Mouse (Mus musculus) small intestine, adult 2 months (tissue): Measurements from ENCODE around the gene Praf2. TPM values are rescaled to one million over a fixed set of nuclear protein-coding genes. Genes with fewer than 3 reads are reported as not detected.
"Not testable (repeated sequence)": the region's sequence is repeated elsewhere in the genome, so short reads cannot be mapped to it uniquely, and the experiment has no call there.

Experiments used
- H3K27ac ChIP-seq: fragments of 200-500 bp; 2 replicates; pipeline ENCODE4 v1.5.1; 2012; ENCODE audit warnings: low read depth, low read length, control low read depth, inconsistent platforms; ENCODE audit not compliant: insufficient read depth
- H3K27me3 ChIP-seq: fragments of 200-500 bp; 2 replicates; pipeline ENCODE4 v1.6.1; 2012; ENCODE audit warnings: mild to moderate bottlenecking, moderate library complexity, low read length, inconsistent platforms; ENCODE audit not compliant: control insufficient read depth, insufficient read depth
- H3K36me3 ChIP-seq: fragments of 200-500 bp; 2 replicates; pipeline ENCODE4 v1.6.1; 2012; ENCODE audit warnings: mild to moderate bottlenecking, low read length, control low read depth, inconsistent platforms; ENCODE audit not compliant: control insufficient read depth, insufficient read depth
- H3K4me1 ChIP-seq: fragments of 200-500 bp; 2 replicates; pipeline ENCODE4 v1.6.1; 2012; ENCODE audit warnings: low read length, inconsistent platforms, mixed read lengths; ENCODE audit not compliant: control insufficient read depth, insufficient read depth, insufficient read length
- H3K4me3 ChIP-seq: fragments of 200-500 bp; 2 replicates; pipeline ENCODE4 v1.5.1; 2012; ENCODE audit warnings: low read depth, mild to moderate bottlenecking, control low read depth, inconsistent platforms, low read length, moderate library complexity
- CTCF ChIP-seq: fragments of 200-500 bp; IDR thresholded peaks from 2 replicates; pipeline ENCODE4 v1.5.1; 2012; ENCODE audit warnings: low read depth, mild to moderate bottlenecking, control low read depth, inconsistent platforms, low read length, moderate library complexity, mixed read lengths; ENCODE audit not compliant: insufficient replicate concordance, insufficient read length; ENCODE audit errors: extremely low read depth
- POLR2A ChIP-seq: fragments of 200-500 bp; IDR thresholded peaks from 2 replicates; pipeline ENCODE4 v1.6.1; 2012; ENCODE audit warnings: low read depth, mild to moderate bottlenecking, control low read depth, inconsistent platforms, low read length, moderate library complexity
- WGBS: fragments of 180-500 bp; shearing (Covaris S2); methylation state at CpG from one replicate; pipeline ENCODE4 v1.1.7; 2018; 5-methylcytosine and 5-hydroxymethylcytosine counted together
- polyA plus RNA-seq: library from polyadenylated mRNA; depleted of rRNA; stranded (reverse); fragments of >200 nt; gene quantifications from 2 replicates; pipeline ENCODE4 v1.2.3, GENCODE M21; 2012

Praf2 gene
- polyA plus RNA-seq, 1 experiment, result 46.2 TPM

DNA sequence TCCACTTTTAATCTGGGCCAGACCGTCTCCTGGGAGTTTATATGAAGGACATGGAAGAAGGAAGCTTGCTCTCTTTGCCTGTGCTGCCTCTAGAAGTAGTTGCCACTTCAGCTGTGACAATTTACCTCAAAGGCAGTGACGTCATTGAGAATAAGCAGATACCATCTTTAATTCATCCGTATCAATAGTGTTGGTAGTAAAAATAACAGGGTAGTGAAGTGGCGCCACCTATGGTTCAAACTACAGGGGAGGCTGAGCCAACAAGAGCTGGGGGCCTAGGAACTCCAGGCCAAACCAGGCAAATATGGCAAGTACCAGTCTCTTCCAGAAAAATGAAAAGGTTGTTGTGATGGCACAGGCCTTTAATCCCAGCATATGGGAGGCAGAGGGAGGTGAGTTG, 35.4 kb upstream of the Praf2 start:
- Histone ChIP-seq H3K4me1 (no peaks in the 10 kb centered on the region), H3K27ac (no peak overlapping the region), H3K27me3 (no peaks in the 10 kb centered on the region), H3K4me3 (no peak overlapping the region), H3K36me3 (no peaks in the 10 kb centered on the region)
- WGBS, result 33% methylated on average over 4 of the region's 4 CpGs
- TF ChIP-seq POLR2A, result no peak
- no peak for TF ChIP-seq CTCF

DNA sequence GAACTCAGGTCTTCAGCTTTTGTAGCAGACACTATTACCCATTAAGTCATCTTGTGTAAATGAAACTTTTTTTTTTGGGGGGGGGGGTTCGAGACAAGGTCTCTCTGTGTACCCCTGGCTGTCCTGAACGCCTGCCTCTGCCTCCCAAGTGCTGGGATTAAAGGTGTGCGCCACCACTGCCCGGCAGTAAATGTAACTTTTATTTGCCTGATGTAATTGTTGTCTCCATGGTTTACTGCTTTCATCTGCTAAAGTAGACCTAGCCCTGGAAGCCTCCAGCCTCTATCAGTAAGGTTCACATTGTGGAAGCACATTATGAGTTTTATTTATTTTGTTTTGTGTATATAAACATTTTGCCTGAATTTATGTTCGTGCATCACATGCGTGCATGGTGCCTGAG, 31.7 kb upstream of the Praf2 start:
- no peak overlapping the region for H3K4me3 ChIP-seq
- peaks cover 2% of the 10 kb centered on the region; the same call in 1 of the 2 replicates for H3K4me1 ChIP-seq
- H3K27me3 ChIP-seq, result no peaks in the 10 kb centered on the region
- no peak for TF ChIP-seq POLR2A
- TF ChIP-seq CTCF, result no peak
- no peak overlapping the region for H3K27ac ChIP-seq
- 36% methylated on average over 6 of the region's 6 CpGs for WGBS
- H3K36me3 ChIP-seq, result peaks cover 4% of the 10 kb centered on the region

DNA sequence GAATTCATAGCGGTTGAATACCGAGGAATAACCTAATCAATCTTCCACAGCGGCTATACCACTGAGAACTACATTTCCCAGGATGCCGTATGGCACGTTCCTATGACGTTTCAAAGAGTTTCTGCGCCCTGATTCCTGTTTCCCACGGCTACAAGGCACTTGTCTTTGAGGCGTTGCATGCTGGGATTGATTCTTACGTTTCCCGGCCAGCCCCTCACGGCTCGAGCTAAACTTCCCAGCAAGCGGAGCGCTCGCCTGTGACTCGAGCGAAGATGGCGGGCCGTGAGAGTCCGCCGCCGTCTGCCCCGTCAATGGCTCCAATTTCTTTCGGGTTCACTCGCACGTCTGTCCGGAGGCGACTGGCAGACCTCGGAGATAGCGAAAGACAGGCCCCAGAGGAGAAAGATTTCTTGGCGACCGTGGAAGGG, 31.3 kb upstream of the Praf2 start, which contains the start of gene Gpkow:
Gpkow (plus strand) TSS at position 178 of the 428 bp plus-strand sequence.
- peak within 1 kb of the TSS; percentile 62 for H3K27ac ChIP-seq
- peaks cover 2% of the 10 kb centered on the region; the same call in 1 of the 2 replicates for H3K4me1 ChIP-seq
- no peaks in the 10 kb centered on the region for H3K27me3 ChIP-seq
- 11% methylated on average over 33 of the region's 33 CpGs for WGBS
- TF ChIP-seq POLR2A (peak; percentile 69), CTCF (no peak)
- H3K4me3 ChIP-seq, result peak within 1 kb of the TSS; percentile 96
- H3K36me3 ChIP-seq, result peaks cover 5% of the 10 kb centered on the region

DNA sequence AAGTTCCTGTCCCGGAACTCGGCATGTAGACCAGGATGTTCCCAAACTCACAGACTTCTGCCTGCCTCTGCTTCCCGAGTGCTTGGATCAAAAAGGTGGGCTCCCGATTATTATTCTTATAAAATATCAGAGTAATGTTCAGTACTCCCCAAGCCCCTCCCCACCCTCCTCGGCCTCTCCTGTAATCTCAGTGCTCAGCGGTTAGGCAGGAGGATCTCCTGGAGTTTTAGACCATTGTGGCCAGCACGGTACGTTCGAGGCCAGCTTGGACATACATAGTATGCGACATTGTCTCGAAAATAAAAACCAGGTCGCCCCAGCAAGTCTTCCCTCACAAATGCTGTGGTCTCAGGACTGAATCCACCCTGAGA, 14.5 kb upstream of the Praf2 start:
- not testable (repeated sequence) for H3K27me3 ChIP-seq, H3K27ac ChIP-seq, H3K4me1 ChIP-seq, H3K36me3 ChIP-seq
- 7% methylated on average over 6 of the region's 12 CpGs for WGBS
- H3K4me3 ChIP-seq, result peak overlapping the region; percentile 51

DNA sequence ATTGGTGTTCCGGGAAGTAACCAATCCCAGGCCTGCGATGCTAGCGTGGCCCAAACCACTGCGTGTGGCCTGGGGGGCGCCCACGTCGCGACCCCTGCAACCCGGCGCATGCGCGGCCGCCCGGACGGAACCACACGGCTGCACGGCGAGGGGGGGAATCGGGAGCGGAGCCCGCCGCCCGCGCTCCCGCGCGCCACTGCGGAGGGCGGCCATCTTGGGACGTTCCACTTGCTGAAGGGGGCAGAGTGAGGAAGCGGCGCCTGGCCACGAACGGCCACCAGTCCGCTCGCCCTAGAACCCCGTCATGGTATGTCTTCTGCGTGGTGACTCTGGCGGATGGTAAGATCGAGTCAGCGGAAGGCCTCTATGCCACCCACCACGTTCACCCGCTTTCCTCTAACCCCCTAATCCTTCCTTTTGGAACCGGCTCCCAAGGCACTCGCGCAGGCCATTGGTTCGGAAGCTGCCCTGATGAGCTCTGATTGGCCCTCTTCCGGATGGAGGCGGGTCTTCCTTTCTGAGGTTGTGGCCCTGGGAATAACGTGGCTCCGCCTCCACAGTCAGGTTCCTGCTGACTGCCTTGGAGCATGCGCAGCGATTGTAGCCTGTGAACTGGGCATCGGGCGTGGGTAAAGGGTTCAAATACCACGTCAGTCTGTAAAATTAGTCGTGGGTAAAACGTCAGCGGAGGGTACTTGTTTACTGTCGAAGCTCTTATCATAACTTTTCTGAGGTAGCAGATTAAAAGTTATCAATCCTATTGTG, 13.9 kb upstream of the Praf2 start, which contains the start of gene Wdr45:
Wdr45 (plus strand) TSS at position 199 of the 765 bp plus-strand sequence.
- not testable (repeated sequence) for H3K27ac ChIP-seq, H3K36me3 ChIP-seq, H3K27me3 ChIP-seq, H3K4me1 ChIP-seq
- peak within 1 kb of the TSS; percentile 51 for H3K4me3 ChIP-seq
- 10% methylated on average over 27 of the region's 60 CpGs for WGBS

DNA sequence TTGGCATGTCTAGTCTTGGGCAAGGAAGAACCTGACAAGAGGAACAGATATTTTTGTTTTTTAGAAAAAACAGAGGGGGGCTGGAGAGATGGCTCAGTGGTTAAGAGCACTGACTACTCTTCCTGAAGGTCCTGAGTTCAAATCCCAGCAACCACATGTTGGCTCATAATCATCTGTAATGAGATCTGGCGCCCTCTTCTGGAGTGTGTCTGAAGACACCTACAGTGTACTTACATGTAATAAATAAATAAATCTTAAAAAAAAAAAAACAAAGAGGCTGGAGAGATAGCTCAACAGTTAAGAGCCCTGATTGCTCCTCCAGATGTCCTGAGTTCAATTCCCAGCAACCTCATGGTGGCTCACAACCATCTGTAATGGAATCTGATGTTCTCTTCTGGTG, 12.2 kb upstream of the Praf2 start:
- H3K4me3 ChIP-seq, H3K27me3 ChIP-seq, H3K4me1 ChIP-seq, H3K36me3 ChIP-seq, H3K27ac ChIP-seq: not testable (repeated sequence)
- 56% methylated on average over 1 of the region's 1 CpGs for WGBS

DNA sequence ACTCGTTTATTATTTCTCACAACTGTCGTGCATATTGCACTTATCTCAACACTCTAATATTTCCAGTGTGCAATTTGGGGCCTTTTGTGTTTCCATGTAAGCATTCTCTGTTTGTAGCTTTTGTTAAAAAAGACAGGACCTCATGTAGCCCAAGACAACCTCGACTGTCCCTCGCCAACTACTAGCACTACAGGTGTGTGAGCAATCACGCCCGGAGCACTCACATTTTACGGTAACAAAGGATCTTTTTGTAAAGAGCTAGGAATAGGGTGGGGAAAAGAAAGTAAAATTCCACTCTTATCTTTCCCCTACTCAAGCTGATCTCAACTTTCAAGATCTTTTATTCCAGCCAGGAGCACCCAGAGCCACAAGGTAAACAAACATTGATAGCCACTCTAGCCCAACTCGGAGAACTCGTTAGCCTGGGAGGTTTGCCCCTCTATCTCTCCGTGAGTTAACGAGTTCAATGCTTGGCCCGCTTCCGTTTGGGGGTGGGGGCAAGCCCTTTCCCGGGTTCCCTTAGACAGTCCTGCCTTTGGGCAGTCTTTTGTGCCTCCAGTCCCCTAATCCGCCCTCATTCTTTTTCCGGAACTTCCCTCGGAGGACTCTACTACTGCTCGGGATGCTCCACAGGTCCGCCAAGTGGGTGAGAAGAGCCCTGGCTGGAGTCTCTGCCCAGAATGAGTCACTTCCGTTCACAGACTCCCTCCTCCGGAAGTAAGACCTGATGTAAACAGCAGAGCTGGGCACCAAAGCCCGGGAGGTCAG, 6.5 kb upstream of the Praf2 start, which contains the start of gene Gm45208:
Gm45208 (plus strand) TSS at position 732 of the 768 bp plus-strand sequence.
- peak within 1 kb of the TSS; percentile 96 for H3K4me3 ChIP-seq
- H3K27ac ChIP-seq, result peak within 1 kb of the TSS; percentile 94
- WGBS, result 18% methylated on average over 22 of the region's 22 CpGs
- TF ChIP-seq CTCF (no peak), POLR2A (0 out of 2 replicates have a peak, but pooled peaks have one; percentile 27)
- H3K27me3 ChIP-seq, result no peaks in the 10 kb centered on the region
- peaks cover 5% of the 10 kb centered on the region for H3K36me3 ChIP-seq
- H3K4me1 ChIP-seq, result no peaks in the 10 kb centered on the region

DNA sequence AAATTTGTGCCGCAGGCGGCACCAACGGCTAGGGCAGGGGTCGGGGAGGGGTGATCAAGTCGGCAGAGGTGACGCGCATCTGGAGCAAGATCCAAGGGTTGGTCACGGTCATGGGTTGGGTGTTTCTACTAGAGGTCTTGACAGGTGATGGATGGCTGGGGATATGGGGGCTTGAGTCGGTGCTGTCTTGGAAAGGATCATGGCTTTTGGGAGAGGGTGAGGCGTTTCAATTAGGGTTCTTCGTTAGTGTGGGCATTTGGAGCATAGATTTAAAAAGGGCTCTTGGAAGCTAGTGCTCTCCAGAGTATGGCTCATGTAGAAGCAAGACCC, 6.0 kb upstream of the Praf2 start:
- Histone ChIP-seq H3K36me3 (peaks cover 5% of the 10 kb centered on the region), H3K27me3 (no peaks in the 10 kb centered on the region), H3K4me1 (no peaks in the 10 kb centered on the region), H3K4me3 (peak overlapping the region; percentile 96), H3K27ac (no peak overlapping the region; the same call in 1 of the 2 replicates)
- 16% methylated on average over 11 of the region's 11 CpGs for WGBS
- TF ChIP-seq POLR2A, result no peak; the same call in 1 of the 2 replicates
- no peak for TF ChIP-seq CTCF
